Mouse (Mus musculus) midbrain, embryonic 13.5 days (tissue): ENCODE results near the gene Snrpd3. TPM values are rescaled to one million over a fixed set of nuclear protein-coding genes. Genes with fewer than 3 reads are reported as not detected.
"Not testable (repeated sequence)": the region's sequence is repeated elsewhere in the genome, so short reads cannot be mapped to it uniquely, and the experiment has no call there.

Experiments used
- ATAC-seq: fragments of 200-750 bp; cut with Nextera tagmentation; 2 replicates; pipeline ENCODE4 v1.8.0; 2017; ENCODE audit warnings: mild to moderate bottlenecking, moderate TSS enrichment, moderate library complexity
- H3K27ac ChIP-seq: fragments of 300-500 bp; sonication (generic); 2 replicates; pipeline ENCODE4 v1.5.1; 2015; ENCODE audit warnings: inconsistent platforms, mild to moderate bottlenecking, moderate library complexity
- H3K27me3 ChIP-seq: fragments of 300-500 bp; sonication (generic); 2 replicates; pipeline ENCODE4 v1.6.1; 2015; ENCODE audit warnings: mild to moderate bottlenecking, inconsistent platforms
- H3K36me3 ChIP-seq: fragments of 300-500 bp; sonication (generic); 2 replicates; pipeline ENCODE4 v1.6.1; 2015; ENCODE audit warnings: mild to moderate bottlenecking, inconsistent platforms
- H3K4me1 ChIP-seq: fragments of 300-500 bp; sonication (generic); replicated peaks from 2 replicates; pipeline ENCODE4 v1.6.1; 2015; ENCODE audit warnings: inconsistent platforms
- H3K4me2 ChIP-seq: fragments of 300-500 bp; sonication (generic); replicated peaks from 2 replicates; pipeline ENCODE4 v1.6.1; 2015; ENCODE audit warnings: moderate library complexity, mild to moderate bottlenecking, inconsistent platforms
- H3K4me3 ChIP-seq: fragments of 300-500 bp; sonication (generic); replicated peaks from 2 replicates; pipeline ENCODE4 v1.5.1; 2015; ENCODE audit warnings: mild to moderate bottlenecking, inconsistent platforms
- H3K9ac ChIP-seq: fragments of 300-500 bp; sonication (generic); replicated peaks from 2 replicates; pipeline ENCODE4 v1.6.1; 2015; ENCODE audit warnings: mild to moderate bottlenecking, inconsistent platforms
- H3K9me3 ChIP-seq: fragments of 300-500 bp; sonication (generic); 2 replicates; pipeline ENCODE4 v1.6.1; 2016; ENCODE audit warnings: mild to moderate bottlenecking, inconsistent platforms
- WGBS: fragments of 180-500 bp; shearing (Covaris S2); methylation state at CpG from one replicate; pipeline ENCODE4 v1.1.7; 2015; 5-methylcytosine and 5-hydroxymethylcytosine counted together
- polyA plus RNA-seq: library from polyadenylated mRNA; unstranded; fragments of >200 nt; fragmentation: Nextera tagmentation; extraction: Ambion mirVana; gene quantifications from 2 replicates; pipeline ENCODE4 v1.2.1, GENCODE M21; 2015

The Snrpd3 gene
- polyA plus RNA-seq, 1 experiment from 2014 or later, result 167 TPM

- WGBS, result 93% methylated on average over 7 of the region's 7 CpGs
- H3K4me2 ChIP-seq, result no peak overlapping the region
- H3K27ac ChIP-seq, result no peak overlapping the region
- H3K9me3 ChIP-seq, result no peaks in the 10 kb centered on the region
- no peaks in the 10 kb centered on the region for H3K4me1 ChIP-seq
- H3K36me3 ChIP-seq, result peaks cover 37% of the 10 kb centered on the region
- no peak overlapping the region for H3K4me3 ChIP-seq
- no peaks in the 10 kb centered on the region for H3K27me3 ChIP-seq
- H3K9ac ChIP-seq, result no peak overlapping the region
- ATAC-seq, result no peak
These were observed 13.7 kb upstream of the Snrpd3 start for GRCm38 (mm10) chr10:75503692-75504091.

- no peak for ATAC-seq
These were observed 12.9 kb upstream of the Snrpd3 start for GRCm38 (mm10) chr10:75504234-75505129.

GRCm38 (mm10) chr10:75505130-75505495, 12.2 kb upstream of the Snrpd3 start:
- WGBS, result 83% methylated on average over 3 of the region's 3 CpGs
- H3K4me1 ChIP-seq, result no peaks in the 10 kb centered on the region
- no peak overlapping the region for H3K27ac ChIP-seq
- H3K27me3 ChIP-seq, result no peaks in the 10 kb centered on the region
- peaks cover 51% of the 10 kb centered on the region for H3K36me3 ChIP-seq
- no peak overlapping the region for H3K4me2 ChIP-seq
- ATAC-seq, result no peak
- no peak overlapping the region for H3K4me3 ChIP-seq
- no peaks in the 10 kb centered on the region for H3K9me3 ChIP-seq
- H3K9ac ChIP-seq, result no peak overlapping the region

More at GRCm38 (mm10) chr10:75504234-75505129, 12.9 kb upstream of the Snrpd3 start:
- 89% methylated on average over 8 of the region's 8 CpGs for WGBS
- H3K4me3 ChIP-seq, result no peak overlapping the region
- no peaks in the 10 kb centered on the region for H3K9me3 ChIP-seq
- H3K4me2 ChIP-seq, result no peak overlapping the region
- H3K36me3 ChIP-seq, result peaks cover 44% of the 10 kb centered on the region
- no peak overlapping the region for H3K9ac ChIP-seq
- no peaks in the 10 kb centered on the region for H3K4me1 ChIP-seq
- H3K27ac ChIP-seq, result no peak overlapping the region
- H3K27me3 ChIP-seq, result no peaks in the 10 kb centered on the region

GRCm38 (mm10) chr10:75505928-75506327, 11.4 kb upstream of the Snrpd3 start:
- H3K36me3 ChIP-seq, result peaks cover 59% of the 10 kb centered on the region
- not testable (repeated sequence) for H3K4me2 ChIP-seq, H3K9me3 ChIP-seq, H3K9ac ChIP-seq, H3K27ac ChIP-seq, H3K4me1 ChIP-seq, H3K27me3 ChIP-seq, ATAC-seq, H3K4me3 ChIP-seq
- WGBS, result 89% methylated on average over 3 of the region's 3 CpGs

GRCm38 (mm10) chr10:75510446-75510845, 6.9 kb upstream of the Snrpd3 start:
- Histone ChIP-seq H3K4me1 (peaks cover 12% of the 10 kb centered on the region; the same call in 1 of the 2 replicates), H3K4me3 (no peak overlapping the region), H3K9ac (no peak overlapping the region), H3K36me3 (peaks cover 61% of the 10 kb centered on the region), H3K9me3 (no peaks in the 10 kb centered on the region), H3K4me2 (no peak overlapping the region), H3K27me3 (no peaks in the 10 kb centered on the region), H3K27ac (no peak overlapping the region)
- no peak for ATAC-seq
- 97% methylated on average over 7 of the region's 7 CpGs for WGBS

GRCm38 (mm10) chr10:75511060-75511459, 6.3 kb upstream of the Snrpd3 start:
- Histone ChIP-seq H3K27me3 (no peaks in the 10 kb centered on the region), H3K4me1 (peaks cover 18% of the 10 kb centered on the region), H3K9me3 (no peaks in the 10 kb centered on the region), H3K4me3 (no peak overlapping the region), H3K4me2 (no peak overlapping the region), H3K9ac (no peak overlapping the region), H3K36me3 (peaks cover 61% of the 10 kb centered on the region), H3K27ac (no peak overlapping the region)
- ATAC-seq, result no peak
- 87% methylated on average over 9 of the region's 9 CpGs for WGBS

- Histone ChIP-seq H3K36me3 (peaks cover 54% of the 10 kb centered on the region), H3K27ac (no peak overlapping the region), H3K9me3 (no peaks in the 10 kb centered on the region), H3K4me1 (peaks cover 24% of the 10 kb centered on the region), H3K4me3 (no peak overlapping the region), H3K9ac (no peak overlapping the region), H3K27me3 (no peaks in the 10 kb centered on the region), H3K4me2 (no peak overlapping the region)
- no peak for ATAC-seq
- 94% methylated on average over 7 of the region's 7 CpGs for WGBS
These were observed 5.5 kb upstream of the Snrpd3 start for GRCm38 (mm10) chr10:75511897-75512296.

GRCm38 (mm10) chr10:75512796-75513195, 4.6 kb upstream of the Snrpd3 start:
- no peak overlapping the region for H3K27ac ChIP-seq
- H3K9me3 ChIP-seq, result no peaks in the 10 kb centered on the region
- no peak for ATAC-seq
- WGBS, result 94% methylated on average over 7 of the region's 7 CpGs
- peaks cover 24% of the 10 kb centered on the region for H3K4me1 ChIP-seq
- H3K4me3 ChIP-seq, result no peak overlapping the region
- H3K4me2 ChIP-seq, result no peak overlapping the region
- H3K9ac ChIP-seq, result no peak overlapping the region
- H3K36me3 ChIP-seq, result peaks cover 45% of the 10 kb centered on the region
- no peaks in the 10 kb centered on the region for H3K27me3 ChIP-seq

GRCm38 (mm10) chr10:75513306-75514067, 3.9 kb upstream of the Snrpd3 start:
- H3K9ac ChIP-seq, result no peak overlapping the region
- H3K4me2 ChIP-seq, result no peak overlapping the region
- H3K27ac ChIP-seq, result no peak overlapping the region
- H3K36me3 ChIP-seq, result peaks cover 38% of the 10 kb centered on the region
- WGBS, result 95% methylated on average over 8 of the region's 8 CpGs
- no peak for ATAC-seq
- H3K27me3 ChIP-seq, result no peaks in the 10 kb centered on the region
- H3K9me3 ChIP-seq, result no peaks in the 10 kb centered on the region
- H3K4me1 ChIP-seq, result peaks cover 27% of the 10 kb centered on the region
- H3K4me3 ChIP-seq, result no peak overlapping the region

GRCm38 (mm10) chr10:75514361-75514760, 3.0 kb upstream of the Snrpd3 start:
- Histone ChIP-seq H3K36me3 (peaks cover 30% of the 10 kb centered on the region), H3K27ac (no peak overlapping the region), H3K9ac (no peak overlapping the region), H3K4me3 (no peak overlapping the region), H3K4me1 (peaks cover 36% of the 10 kb centered on the region), H3K4me2 (no peak overlapping the region), H3K27me3 (no peaks in the 10 kb centered on the region), H3K9me3 (no peaks in the 10 kb centered on the region)
- WGBS, result 87% methylated on average over 7 of the region's 7 CpGs
- no peak for ATAC-seq

GRCm38 (mm10) chr10:75515216-75516037, 1.9 kb upstream of the Snrpd3 start:
- Histone ChIP-seq H3K4me1 (peaks cover 39% of the 10 kb centered on the region), H3K4me3 (peak overlapping the region; percentile 74), H3K27ac (no peak overlapping the region), H3K36me3 (peaks cover 24% of the 10 kb centered on the region), H3K9me3 (no peaks in the 10 kb centered on the region), H3K27me3 (no peaks in the 10 kb centered on the region), H3K9ac (peak overlapping the region; percentile 95), H3K4me2 (peak overlapping the region; percentile 91)
- no peak for ATAC-seq
- WGBS, result 89% methylated on average over 4 of the region's 4 CpGs
